Mouse (Mus musculus) heart, postnatal 36 days (tissue): ENCODE results near the gene Rab36. TPM values are rescaled to one million over a fixed set of nuclear protein-coding genes. Genes with fewer than 3 reads are reported as not detected.
"Not testable (repeated sequence)": the region's sequence is repeated elsewhere in the genome, so short reads cannot be mapped to it uniquely, and the experiment has no call there.

Experiments
- DNase-seq, 2 experiments: peaks; one replicate each; pipeline ENCODE4 v3.0.0; 2021 to 2022
- intact Hi-C: fragments of 180-260 bp; cut with DNase I; formaldehyde crosslinking; loops from one replicate; pipeline ENCODE4 v1.15.1; 2025
- total RNA-seq, 2 experiments: library from RNA; stranded (reverse); gene quantifications; 2 replicates each; pipeline ENCODE4 v1.2.3; 2021

Gene Rab36
- total RNA-seq, 2 experiments from 2014 or later = 0.58 to 0.92 TPM

DNA sequence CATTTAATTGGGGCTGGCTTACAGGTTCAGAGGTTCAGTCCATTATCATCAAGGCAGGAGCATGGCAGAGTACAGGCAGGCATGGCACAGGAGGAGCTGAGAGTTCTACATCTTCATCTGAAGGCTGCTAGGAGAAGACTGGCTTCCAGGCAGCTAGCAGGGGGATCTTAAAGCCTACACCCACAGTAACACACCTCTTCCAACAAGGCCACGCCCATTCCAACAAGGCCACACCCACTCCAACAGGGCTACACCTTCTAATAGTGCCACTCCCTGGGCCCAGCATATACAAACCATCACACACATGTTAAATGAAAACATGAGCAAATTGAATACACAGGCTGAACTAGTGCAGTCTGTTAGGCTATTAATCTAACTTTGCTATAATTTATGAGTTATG lies 5.2 kb downstream of the Rab36 start:
- DNase-seq, intact Hi-C loops: not testable (repeated sequence)

DNA sequence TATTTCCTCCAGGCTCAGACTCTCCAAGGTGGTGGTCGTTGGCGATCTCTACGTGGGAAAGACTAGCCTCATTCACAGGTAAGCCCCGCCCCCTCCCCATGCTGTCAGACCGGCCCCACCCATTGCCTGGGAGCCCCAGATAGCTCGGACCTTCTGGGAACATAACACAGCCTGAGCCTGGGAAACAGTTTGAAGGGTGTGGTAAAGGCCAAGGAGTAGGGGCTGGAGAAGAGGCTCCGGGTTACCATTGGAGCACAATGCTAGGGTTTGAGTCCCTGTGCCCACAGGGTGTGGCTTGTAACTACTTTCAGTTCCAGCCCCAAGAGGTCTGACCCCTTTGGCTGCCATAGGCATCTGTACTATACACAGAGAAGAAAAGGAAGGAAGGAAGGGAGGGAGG lies 7.6 kb downstream of the Rab36 start:
- DNase-seq = no peak
- intact Hi-C loops = no loop called here

DNA sequence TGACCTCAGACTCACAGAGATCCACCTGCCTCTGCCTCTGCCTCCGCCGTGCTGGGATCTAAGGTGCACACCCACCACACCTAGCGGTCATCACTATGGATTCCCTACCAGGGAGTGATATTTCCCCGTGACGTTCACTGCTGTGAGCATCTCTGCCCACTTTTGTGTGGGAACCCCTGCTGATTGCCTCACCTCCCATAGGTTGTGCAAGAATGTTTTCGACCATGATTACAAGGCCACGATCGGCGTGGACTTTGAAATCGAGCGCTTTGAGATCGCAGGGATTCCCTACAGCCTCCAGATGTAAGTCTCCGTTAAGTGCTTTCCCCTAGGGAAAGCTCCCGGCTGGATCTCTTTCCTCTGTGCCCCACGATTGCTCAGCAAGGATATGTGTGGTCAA lies 9.0 kb downstream of the Rab36 start:
- intact Hi-C loops = no loop called here
- no peak for DNase-seq

DNA sequence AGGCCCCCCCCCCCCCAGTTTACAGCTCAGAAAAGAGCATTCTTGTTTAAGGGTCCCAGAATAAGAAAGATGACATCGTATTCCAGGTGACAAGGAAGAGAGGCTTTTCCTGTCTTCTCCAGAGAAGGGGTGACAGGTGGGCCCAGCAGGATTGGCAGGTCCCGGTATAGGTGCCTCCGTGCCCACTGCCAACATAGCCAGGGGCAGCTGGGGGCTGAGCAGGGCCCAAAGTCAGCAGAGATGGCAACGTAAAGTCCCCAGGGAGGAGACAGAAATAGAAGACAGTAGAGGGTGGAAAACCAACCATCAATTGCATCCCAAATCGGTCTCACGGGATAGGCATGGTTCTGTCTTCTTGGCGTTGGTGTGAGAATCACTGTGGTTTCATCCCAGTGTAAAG lies 11.9 kb downstream of the Rab36 start:
- DNase-seq = no peak
- intact Hi-C loops = no loop called here

DNA sequence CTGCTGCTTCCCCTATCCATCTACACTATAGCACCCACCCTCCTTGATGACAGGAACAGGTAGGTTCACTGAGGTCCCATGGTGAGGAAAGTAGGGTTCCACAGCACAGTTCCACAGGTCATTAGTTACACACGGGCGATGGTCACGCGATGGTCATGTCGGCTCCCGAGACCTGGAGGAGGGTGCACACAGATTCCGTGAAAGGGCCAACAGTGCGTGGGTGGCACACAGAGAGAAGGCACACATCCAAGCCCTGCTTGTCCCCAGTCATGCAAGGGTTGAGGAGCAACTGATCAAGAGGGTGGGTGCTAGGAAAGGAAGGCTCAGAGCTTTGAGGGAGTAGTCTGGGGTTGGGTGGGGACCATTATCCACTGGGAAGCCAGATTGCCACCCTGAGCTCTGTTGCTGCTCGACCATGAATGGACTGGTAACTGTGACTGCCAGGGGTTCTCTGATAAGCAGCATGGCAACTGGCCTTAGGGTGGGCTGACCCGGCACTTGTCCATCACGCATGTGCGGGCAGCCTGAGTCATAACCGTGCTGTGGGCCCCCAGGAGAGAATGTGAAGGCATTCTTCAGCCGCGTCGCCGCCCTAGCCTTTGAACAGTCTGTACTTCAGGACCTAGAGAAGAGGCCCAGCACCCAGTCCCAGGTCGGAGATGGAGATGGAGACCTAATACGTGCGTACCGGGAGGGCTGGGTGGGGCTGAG lies 14.7 kb downstream of the Rab36 start:
- DNase-seq = no peak
- intact Hi-C loops = loop anchor here (10.0 kb wide), 1 partner anchor 203 kb away; no protein-coding TSS in a partner anchor

DNA sequence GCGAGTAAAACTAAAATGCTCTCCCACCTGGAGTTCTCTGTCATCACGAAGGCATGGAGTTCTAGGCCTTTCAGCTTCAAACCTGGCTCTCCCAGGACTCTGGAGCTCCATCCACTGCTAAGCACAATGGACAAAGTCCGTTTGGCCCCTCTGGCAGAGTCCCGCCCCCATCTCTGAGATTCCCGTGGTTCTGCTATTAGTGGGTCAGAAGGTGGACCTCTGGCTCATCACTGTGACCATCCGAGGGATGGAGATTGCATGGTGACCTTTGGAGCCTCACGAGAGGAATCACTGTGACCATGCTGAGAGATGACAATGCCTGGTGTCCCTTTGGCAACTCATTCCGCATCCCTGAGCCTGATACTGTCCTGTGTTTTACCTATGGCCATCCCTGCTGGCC lies 16.0 kb downstream of the Rab36 start:
- intact Hi-C loops = loop anchor here (10.0 kb wide), 1 partner anchor 202 kb away; no protein-coding TSS in a partner anchor
- no peak for DNase-seq

DNA sequence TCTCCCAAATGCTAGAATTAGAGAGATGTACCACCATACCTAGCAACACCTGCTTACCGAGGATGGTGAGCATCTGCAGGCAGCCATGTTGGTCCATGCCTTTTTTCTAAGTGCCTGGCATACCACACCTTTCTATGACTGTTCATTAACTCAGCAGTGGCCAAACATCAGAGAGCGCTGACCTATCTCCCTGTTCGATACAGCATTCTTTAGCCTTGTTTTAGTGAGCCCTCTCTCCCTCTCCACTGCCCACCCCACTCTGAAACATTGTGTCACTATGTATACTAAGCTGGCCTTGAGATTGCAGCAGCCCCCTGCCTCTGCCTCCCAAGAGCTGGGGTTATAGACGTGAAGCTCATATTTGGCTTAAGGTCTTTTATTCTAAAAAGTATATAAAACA lies 16.8 kb downstream of the Rab36 start:
- intact Hi-C loops = loop anchor here (10.0 kb wide), 1 partner anchor 201 kb away; no protein-coding TSS in a partner anchor

DNA sequence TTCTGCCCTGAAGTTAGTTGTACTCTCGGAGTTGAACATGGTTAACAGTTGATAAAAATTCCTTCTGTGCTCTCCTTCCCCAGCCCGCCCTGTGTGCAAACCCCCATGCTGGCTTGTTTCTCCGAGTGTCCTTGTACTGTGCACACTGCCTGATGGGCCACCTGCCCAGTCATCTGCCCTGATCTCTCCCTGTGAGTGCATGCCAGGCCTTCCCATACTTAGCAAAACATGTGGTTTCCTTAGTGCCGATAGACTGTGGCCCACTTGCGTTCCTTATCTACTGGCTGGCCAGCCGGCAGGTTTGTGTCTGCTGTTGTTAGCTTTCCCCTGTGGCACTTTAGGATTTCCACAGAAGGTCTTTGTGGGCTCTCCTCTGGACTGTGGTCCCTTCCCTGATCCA lies 17.3 kb downstream of the Rab36 start:
- intact Hi-C loops = loop anchor here (10.0 kb wide), 1 partner anchor 201 kb away; no protein-coding TSS in a partner anchor
- DNase-seq = peak; percentile 35 to 44

More for the DNA sequence above, 16.8 kb downstream of the Rab36 start:
- DNase-seq = no peak

DNA sequence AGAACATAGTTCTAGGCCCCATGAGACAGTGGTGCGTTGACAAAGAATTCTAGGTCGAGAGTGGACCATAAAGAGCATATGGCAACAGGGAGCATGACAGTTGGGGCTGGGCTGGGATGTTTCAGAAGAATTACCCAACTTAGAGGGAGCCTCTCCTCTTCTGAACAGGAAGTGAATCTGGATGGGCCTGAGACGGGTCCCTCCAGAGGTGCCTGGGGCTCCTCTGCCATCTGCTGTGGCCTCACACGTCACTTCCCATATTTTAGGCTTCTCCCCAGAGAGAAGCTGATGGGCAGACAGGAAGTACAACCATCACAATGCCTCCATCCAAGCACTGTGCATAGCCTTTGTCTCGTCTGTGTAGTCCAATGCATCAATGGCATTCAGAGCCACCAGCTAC lies 18.8 kb downstream of the Rab36 start:
- DNase-seq = no peak
- intact Hi-C loops = loop anchor here (10.0 kb wide), 1 partner anchor 199 kb away; no protein-coding TSS in a partner anchor

DNA sequence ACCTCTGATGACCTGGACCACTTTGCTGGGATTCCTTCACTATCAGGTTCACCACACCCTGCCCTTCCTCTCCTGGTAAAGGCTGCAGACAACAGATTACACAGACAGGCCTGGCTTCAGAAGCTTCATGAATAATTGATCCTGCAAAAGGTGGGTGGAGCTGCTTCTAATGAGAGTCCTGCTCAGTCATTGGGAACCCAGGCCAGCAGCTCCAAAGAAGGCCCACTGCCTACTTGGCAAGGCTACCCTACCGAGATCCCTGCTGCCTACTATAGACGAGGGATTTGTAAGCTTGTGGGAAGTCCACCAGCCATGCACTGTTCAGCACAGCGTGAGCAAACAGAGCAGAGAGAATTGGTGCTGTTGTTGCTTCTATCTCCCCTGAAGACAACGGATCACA lies 19.4 kb downstream of the Rab36 start:
- intact Hi-C loops = loop anchor here (10.0 kb wide), 1 partner anchor 199 kb away; no protein-coding TSS in a partner anchor
- no peak for DNase-seq

DNA sequence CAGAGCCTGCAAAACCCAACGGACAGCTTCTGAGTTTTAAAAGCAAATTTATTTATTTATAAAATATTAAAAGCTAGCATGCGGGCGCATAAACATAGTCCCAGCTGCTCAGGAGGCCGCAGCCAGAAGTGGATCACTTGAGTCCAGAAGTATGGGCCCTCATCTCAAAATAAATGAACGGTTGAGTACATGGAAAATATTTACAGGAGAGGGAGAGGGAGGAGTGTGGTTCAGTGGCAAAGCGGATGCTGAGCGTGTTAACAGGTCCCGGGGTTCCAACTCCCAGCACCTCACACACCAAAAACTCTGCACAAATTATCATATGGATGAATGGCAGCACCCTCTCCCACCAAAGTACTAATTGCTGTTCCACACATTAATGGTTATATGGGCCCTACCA lies 21.5 kb downstream of the Rab36 start:
- DNase-seq = no peak
- intact Hi-C loops = loop anchor here (10.0 kb wide), 1 partner anchor 196 kb away; no protein-coding TSS in a partner anchor

DNA sequence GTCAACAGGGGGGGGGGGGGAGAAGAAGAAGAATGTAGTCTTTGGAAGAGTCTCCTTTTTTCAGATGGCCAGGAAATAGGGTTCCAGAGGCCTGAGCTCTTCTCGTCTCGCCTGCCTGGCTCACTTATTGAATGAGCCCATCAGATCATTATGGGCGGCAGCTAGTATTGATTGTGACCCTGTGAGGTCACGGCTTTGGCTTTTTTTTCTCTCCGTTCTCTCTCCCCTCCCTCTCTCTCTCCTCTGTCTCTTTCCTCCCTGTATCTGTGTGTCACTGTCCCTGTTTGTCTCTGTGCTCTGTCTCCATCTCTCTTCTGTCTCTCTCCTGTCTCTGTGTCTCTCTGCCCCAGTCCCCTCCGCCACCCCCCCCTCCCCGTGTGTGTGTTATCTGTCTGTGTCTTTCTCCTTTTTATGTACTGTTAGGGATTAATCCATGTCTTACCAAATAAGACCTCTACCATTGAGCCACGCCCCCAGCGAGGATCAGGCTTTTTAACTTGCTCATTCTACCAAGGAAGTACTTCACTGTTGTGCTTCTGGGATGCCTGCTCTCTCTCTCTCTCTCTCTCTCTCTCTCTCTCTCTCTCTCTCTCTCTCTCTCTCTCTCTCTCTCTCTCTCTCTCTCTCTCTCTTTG lies 22.0 kb downstream of the Rab36 start:
- intact Hi-C loops = loop anchor here (1.0 to 10.0 kb wide), 2 partner anchors 92 to 196 kb away; no protein-coding TSS in a partner anchor
- DNase-seq = no peak

DNA sequence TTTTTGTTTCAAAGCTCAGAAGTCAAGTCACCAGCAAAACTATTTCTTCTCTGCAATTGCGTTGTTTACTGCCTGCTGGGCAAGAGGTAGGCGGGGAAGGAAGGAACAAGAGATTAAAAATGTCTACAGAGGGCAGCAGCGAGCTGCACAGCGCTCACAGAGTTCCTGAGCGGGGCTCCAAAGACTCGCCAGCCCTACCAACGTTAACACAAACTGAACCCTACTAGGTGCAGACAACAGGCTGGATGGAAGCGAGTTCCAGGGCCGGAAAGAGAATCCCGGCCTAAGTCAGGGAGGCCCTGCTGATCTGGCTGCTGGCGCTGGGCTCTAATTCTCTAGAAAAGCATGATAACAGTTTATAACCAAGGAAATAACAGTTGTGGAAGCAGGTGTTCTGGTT lies 22.5 kb downstream of the Rab36 start:
- intact Hi-C loops = loop anchor here (1.0 to 10.0 kb wide), 2 partner anchors 92 to 195 kb away; no protein-coding TSS in a partner anchor
- peak; percentile 75 to 79 for DNase-seq

DNA sequence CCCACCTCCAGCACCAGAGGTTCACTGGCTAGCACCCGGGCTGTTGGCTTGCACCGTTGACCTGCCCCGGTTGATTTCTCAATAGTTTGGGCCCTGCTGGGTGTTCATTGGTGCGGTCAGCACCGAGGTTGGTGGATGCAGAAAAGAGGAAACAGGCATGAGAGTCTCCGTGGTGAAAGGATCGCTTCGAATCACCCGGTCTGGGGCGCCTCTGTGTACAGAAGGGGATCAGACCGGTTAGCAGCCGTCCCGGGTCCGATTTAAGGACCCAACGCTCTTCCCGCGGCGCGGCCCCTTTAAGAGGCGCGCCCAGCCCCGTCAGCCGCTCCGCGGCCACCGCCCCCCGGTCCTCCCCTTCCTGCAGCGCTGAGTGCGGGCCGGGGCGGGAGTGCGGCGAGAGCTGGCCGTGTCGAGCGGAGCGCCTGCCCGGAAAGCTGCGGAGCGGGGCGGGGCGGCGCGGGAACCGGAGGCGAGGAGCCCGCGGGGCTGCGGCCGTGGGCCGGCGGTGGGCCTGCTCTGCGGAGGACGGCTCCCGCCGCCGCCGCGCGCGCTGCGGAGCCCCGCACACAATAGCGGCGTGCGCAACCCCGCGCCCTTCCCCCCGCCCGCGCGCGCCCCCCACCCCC lies 23.5 kb downstream of the Rab36 start, which contains the start of gene Bcr:
Bcr (plus strand) TSS at position 376 of the 626 bp plus-strand sequence.
- intact Hi-C loops = loop anchor here (5.0 to 10.0 kb wide), 2 partner anchors 72 to 454 kb away; partner anchors contain the start of genes Gucd1 and Snrpd3
- DNase-seq = peak; percentile 78 to 82

DNA sequence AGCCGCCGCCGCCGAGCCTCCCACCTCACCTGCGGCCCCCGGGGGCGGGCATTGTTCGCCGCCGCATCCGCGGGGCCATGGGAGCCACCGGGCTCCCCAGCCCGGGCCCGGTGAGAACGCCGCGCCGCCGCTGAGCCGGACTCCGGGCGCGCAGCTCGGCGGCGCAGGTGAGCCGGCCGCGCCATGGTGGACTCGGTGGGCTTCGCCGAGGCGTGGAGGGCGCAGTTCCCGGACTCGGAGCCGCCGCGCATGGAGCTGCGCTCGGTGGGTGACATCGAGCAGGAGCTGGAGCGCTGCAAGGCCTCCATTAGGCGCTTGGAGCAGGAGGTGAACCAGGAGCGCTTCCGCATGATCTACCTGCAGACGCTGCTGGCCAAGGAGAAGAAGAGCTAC lies 24.0 kb downstream of the Rab36 start:
- peak; percentile 23 to 38 for DNase-seq

DNA sequence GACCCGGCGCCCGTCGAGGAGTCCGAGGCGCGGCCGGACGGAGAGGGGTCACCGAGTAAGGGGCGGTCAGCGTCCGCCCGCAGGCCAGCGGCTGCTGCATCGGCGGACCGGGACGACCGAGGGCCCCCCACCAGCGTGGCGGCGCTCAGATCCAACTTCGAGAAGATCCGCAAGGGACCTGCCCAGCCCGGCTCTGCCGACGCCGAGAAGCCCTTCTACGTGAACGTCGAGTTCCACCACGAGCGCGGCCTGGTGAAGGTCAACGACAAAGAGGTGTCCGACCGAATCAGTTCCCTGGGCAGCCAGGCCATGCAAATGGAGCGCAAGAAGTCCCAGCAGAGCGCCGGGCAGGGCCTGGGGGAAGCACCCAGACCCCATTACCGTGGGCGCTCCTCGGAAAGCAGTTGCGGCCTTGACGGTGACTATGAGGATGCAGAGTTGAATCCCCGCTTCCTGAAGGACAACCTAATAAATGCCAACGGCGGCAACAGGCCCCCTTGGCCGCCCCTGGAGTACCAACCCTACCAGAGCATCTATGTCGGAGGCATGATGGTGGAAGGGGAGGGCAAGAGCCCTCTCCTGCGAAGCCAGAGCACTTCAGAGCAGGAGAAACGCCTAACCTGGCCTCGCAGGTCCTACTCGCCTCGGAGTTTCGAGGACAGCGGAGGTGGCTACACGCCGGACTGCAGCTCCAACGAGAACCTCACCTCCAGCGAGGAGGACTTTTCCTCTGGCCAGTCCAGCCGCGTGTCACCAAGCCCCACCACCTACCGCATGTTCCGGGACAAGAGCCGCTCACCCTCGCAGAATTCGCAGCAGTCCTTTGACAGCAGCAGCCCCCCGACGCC lies 24.7 kb downstream of the Rab36 start:
- DNase-seq = peak; percentile 27 to 34
- intact Hi-C loops = loop anchor here (2.0 to 10.0 kb wide), 3 partner anchors 35 to 453 kb away; partner anchors contain the start of genes Gucd1 and Snrpd3

More for the DNA sequence above, 24.0 kb downstream of the Rab36 start:
- intact Hi-C loops = loop anchor here (5.0 to 10.0 kb wide), 2 partner anchors 71 to 454 kb away; partner anchors contain the start of genes Gucd1 and Snrpd3

DNA sequence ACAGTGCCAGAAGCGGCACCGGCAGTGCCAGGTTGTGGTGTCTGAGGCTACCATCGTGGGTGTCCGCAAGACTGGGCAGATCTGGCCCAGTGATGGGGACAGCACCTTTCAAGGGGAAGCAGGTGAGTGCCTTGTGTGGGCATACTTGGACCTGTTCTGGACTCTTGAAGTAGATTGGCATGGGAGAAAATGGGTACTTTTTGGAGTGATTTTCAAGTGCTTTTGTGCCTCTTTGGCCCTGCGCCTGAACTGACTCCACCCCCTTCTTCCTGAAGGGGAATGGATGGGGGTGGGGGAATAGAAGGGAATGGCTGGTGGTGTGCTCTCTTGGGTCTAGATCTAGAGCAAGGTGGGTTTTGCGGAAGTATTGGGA lies 25.3 kb downstream of the Rab36 start:
- intact Hi-C loops = loop anchor here (2.0 to 10.0 kb wide), 3 partner anchors 35 to 453 kb away; partner anchors contain the start of genes Gucd1 and Snrpd3
- DNase-seq = peak; percentile 34 to 40

DNA sequence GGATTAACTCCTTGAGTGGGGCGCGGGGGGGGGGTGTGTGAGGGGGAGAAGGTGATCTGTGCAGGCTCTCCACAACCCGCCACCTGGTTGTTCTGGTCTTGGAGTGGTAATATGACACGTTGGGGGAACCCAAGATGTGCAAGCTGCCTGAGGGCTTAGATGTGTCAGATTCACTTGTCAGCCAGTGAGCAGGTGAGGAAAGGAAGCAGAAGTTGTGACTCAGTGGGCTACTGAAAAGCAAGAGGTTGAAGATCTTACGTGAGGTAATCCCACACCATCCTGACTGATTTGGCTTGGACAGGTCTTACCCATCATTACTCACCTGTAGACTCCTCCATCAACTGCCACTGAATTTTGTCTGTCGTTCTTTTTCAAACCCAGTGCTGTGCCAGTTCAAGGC lies 25.8 kb downstream of the Rab36 start:
- intact Hi-C loops = loop anchor here (2.0 to 10.0 kb wide), 3 partner anchors 34 to 452 kb away; partner anchors contain the start of genes Gucd1 and Snrpd3
- no peak for DNase-seq

DNA sequence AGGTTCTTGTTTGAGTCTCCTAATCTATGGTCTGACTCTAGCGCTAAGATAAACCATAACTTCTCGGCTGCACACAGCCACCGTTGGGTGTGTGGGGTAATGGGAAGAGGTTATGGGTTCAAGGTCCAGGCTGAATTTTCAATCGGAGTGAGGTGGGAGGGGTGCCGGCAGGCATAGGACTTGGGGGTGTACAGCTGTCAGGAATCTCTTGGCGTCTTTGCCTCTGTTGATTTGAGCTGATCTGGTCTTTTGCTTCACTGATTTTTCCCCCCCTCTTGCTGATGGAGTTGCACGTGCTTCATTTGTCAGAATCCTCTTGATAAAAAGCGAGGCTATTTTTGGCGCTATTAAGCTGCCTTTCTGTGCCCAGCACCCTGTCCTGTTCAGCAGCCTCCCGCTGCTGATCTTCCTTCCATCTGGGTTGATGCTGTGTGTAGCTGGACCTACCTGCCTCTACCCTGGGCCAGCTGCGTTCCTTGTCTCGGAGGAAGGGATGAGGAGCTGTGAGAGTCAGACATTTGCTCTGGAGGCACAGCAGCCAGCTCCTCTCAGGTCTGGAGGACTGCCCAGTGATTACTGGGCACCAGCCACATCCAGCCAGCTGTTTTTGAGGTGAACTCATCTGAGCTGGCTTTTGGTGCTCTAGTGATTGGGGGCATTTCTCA lies 26.6 kb downstream of the Rab36 start:
- intact Hi-C loops = loop anchor here (2.0 to 10.0 kb wide), 3 partner anchors 33 to 451 kb away; partner anchors contain the start of genes Gucd1 and Snrpd3
- DNase-seq = peak in 1 of 2 experiments; percentile 19
